Mouse (Mus musculus) right cerebral cortex, postnatal 25 days (tissue): ENCODE measurements at regions not wholly inside any gene's neighbourhood (a gene's known extent, or its start where the extent isn't known, plus 50 kb on each side); places are given as distances from the start of the nearest gene placed in this dataset.

Experiments
- DNase-seq: peaks from one replicate; pipeline ENCODE4 v3.0.0; 2022

DNA sequence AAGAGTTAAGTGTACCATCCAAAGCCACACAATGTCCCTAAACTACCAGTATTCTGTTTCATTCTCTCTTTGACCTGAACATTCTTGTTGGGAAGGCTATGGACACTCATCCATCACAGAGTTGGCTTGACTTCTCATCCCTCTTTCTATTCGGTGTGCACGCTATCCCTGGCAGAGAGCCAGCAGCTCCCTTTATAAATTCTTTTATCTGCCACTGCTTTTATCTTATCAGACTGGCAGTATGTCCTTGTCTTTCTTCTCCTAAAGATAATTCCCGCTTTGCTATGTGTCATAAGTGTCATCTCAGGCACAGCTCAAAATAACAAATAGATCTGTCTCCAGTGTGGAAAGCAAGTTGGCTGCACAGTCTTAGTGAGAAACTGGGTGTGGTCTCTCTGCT, 106.6 kb upstream of the Lipc start:
- DNase-seq: no peak

DNA sequence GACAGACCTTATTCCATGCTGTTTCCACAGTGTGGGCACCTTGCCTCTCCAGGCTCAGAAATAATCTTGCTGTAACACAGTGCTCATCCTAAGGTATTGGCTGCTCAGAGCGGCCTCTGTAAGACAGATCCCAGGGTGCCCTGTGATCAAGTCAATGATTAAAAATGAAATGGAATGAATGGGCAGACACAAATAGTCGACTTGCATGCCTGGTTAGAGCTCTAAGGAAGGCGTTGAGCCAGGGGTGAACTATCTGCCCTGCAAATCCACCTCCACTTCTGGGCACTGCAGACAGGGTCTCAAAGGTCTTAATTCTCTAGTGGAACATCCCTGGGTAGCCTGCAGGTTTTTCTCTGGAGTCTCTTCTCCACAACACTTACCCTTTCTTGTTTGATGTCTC, 104.8 kb upstream of the Lipc start:
- DNase-seq: no peak

DNA sequence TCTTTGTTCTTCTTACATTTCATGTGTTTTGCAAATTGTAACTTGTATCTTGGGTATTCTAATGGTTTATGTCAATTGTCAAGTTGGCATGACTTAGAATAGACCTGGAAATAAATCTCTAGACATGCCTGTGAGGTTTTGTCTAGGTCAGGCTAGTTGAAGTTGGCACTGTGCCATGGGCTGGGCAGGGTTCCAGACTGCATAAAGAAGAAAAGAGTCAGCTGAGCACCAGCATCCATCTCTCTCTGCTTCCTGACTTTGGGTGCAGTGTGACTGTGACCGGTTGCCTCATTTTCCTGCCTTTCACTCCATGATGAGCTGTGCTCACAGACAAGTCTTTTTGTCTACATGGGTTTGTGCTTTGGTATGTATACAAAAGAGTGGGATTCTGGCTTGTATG, 91.9 kb upstream of the Lipc start:
- DNase-seq: no peak

GRCm38 (mm10) chr9:71035286-71035685, 83.3 kb upstream of the Lipc start:
- no peak for DNase-seq

- DNase-seq: no peak
Measured at GRCm38 (mm10) chr9:71032156-71032555, 80.1 kb upstream of the Lipc start.

DNA sequence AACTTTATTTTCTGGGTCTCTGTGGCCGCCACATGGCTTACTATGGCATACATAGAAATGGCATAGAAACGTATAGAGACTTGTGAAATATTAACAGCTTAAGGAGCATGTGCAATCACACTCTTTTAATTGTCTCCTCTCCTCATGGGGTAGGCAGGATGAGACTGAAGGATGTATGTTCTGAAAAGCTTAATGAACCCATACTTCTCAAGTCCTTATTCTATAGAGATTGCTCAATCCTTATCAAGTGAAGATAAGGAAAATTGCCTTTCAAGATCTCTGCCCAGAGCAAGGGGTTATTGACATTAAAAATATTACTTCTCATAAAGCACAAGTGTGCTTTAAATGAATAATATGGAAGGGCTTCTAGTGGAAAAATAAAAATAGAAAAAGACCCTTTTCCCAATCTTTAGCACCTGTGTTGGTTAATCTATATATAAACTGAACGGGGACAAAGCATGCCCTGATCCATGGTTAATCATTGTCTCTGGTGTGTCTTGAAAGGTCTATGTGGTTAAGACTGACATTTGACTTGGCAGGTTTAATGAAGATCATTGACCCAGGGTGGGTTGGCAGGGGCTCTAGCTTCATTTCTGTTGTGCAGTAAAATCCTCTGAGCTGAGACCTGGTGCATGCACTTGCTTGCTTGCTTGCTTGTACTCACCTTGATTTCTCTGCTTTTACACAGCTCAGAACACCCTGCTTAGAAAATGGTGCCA, 78.3 kb upstream of the Lipc start:
- no peak for DNase-seq

DNA sequence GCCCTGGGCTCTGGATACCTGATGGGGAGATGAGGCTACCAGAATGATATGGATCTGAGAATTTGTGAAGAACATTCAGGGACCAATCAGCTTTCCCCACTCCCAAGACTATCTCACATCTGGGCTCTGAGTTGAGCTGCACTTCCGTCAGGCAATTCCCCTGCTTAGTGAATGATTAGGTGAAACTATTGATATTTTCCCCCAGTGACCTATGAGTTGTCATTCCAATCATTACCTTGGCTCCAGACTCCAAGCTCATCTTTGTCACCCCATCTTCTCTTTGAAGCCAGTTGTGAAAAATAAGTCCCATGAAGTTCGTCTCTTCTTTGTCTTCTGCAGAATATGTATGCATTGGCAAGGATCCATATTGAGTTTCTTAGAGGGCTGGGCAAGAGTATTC, 76.1 kb upstream of the Lipc start:
- DNase-seq: no peak

DNA sequence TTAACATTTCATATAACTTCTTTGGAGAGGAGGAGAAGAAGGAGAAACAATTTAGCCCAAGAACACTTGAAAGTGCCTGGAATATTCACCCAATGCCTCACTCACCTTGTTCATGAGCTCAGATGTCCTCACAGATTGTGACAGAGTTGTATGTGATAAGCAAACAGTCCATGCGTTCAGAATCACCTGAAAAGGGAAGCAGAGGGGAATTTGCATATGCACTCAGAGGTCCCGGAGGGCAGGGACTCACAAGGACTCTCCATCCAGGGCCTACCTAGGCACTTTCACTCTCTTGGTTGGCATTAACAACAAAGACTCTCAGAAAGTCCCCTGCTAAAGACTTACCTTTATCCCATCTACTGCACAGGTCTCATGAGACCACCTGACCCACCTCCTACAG, 75.6 kb upstream of the Lipc start:
- DNase-seq: no peak

DNA sequence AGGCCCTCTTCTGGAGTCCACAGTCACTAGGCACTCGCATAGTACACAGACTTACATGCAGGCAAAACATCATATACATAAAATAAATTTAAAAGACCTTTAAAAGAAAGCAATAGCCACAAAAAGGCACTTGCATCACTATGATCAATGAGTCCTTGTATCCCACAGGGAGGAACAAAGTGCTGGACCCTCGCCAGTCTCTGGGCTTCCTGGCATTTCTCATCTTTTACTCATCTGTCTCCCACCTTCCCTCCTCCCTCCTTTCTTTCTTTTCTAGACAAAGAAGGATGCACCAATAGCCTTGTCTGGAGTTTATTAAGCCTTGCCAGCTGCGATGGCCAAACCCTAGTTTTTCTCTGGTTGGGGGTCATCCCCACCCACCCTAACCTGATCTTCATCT, 73.2 kb upstream of the Lipc start:
- DNase-seq: no peak

- DNase-seq: no peak
Measured at GRCm38 (mm10) chr9:71018206-71018605, 66.2 kb upstream of the Lipc start.

DNA sequence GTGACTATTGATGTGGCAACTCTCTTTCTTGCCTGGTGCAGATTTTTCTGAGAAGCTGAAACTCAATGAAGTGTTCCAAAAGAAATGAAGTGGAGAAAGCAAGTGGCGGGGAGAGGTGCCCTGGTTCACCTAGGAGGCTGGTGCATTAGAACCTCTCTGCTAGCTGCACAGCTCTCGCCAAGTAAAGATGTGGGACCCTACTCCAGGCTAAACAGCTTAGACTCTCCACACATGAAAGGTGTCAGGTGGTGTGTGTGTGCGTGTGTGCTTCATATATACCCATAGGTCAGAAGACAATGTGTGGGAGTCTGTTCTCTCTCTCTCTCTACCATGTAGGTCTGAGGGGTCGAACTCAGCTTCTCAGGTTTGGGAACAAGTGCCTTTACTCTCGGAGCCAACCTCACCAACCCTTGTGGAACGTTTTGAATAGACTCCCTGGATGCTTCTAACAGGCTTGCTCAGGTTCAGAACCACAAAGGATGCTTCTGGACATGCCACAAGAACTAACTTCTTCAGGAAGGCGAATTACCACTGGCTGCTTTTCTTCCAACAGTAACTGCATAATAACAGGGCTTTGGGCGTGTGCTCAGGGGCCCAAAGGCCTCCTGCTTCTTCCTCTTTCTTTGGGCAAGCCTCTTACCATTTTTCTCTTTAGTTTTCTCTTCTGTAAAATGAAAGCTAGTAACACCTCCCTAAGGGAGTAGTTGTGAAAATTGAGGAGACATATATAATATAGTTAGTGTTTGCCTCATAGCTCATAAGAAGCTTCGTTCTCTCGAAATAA, 65.6 kb upstream of the Lipc start:
- DNase-seq: no peak

- peak; percentile 54 for DNase-seq
Measured at GRCm38 (mm10) chr9:71015942-71016341, 63.9 kb upstream of the Lipc start.

GRCm38 (mm10) chr9:71015400-71015799, 63.4 kb upstream of the Lipc start:
- no peak for DNase-seq

DNA sequence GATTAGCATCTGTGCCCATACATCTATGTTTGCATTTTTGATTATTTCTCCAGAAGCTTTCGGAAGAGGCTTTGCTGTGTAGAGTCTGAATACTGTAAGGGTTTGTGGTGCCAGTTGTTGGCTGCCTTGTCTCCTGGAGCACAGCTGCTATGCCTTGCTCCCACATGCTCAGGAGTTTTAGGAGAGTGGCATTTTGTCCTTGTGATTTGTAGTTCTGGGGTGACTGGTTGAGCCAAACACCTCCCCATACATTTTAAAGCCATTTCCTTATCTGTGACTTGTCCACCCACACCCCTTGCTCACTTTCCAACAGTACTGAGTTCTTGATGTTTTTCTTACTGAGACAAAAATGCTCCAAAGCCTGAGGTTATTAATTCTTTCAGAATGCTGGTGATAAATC, 60.4 kb upstream of the Lipc start:
- DNase-seq: no peak

DNA sequence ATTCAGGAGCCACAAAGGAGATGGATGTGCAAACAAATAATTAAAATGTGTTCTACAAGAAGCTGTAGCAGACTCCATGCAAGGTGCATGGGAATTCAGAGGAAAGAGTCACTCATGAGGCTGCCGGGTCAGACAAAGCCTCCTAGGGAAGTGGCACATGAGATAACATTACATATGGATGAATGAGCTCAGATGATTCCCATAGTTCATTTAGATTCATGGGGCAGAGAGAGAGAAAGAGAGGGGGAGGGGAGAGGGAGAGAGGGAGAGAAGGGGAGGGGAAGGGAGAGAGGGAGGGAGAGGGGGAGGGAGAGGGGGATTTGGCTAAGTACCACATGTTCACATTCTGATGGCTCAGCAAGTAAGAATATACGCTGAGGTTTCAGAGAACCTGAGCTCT, 52.6 kb upstream of the Lipc start:
- DNase-seq: no peak
